Mouse (Mus musculus) midbrain, embryonic 13.5 days (tissue): ENCODE measurements around the gene Gm26558. TPM values are rescaled to one million over a fixed set of nuclear protein-coding genes. Genes with fewer than 3 reads are reported as not detected.

ENCODE experiments used
- ATAC-seq: fragments of 200-750 bp; cut with Nextera tagmentation; 2 replicates; pipeline ENCODE4 v1.8.0; 2017; ENCODE audit warnings: mild to moderate bottlenecking, moderate TSS enrichment, moderate library complexity
- H3K27ac ChIP-seq: fragments of 300-500 bp; sonication (generic); 2 replicates; pipeline ENCODE4 v1.5.1; 2015; ENCODE audit warnings: inconsistent platforms, mild to moderate bottlenecking, moderate library complexity
- H3K27me3 ChIP-seq: fragments of 300-500 bp; sonication (generic); 2 replicates; pipeline ENCODE4 v1.6.1; 2015; ENCODE audit warnings: mild to moderate bottlenecking, inconsistent platforms
- H3K36me3 ChIP-seq: fragments of 300-500 bp; sonication (generic); 2 replicates; pipeline ENCODE4 v1.6.1; 2015; ENCODE audit warnings: mild to moderate bottlenecking, inconsistent platforms
- H3K4me1 ChIP-seq: fragments of 300-500 bp; sonication (generic); replicated peaks from 2 replicates; pipeline ENCODE4 v1.6.1; 2015; ENCODE audit warnings: inconsistent platforms
- H3K4me2 ChIP-seq: fragments of 300-500 bp; sonication (generic); replicated peaks from 2 replicates; pipeline ENCODE4 v1.6.1; 2015; ENCODE audit warnings: moderate library complexity, mild to moderate bottlenecking, inconsistent platforms
- H3K4me3 ChIP-seq: fragments of 300-500 bp; sonication (generic); replicated peaks from 2 replicates; pipeline ENCODE4 v1.5.1; 2015; ENCODE audit warnings: mild to moderate bottlenecking, inconsistent platforms
- H3K9ac ChIP-seq: fragments of 300-500 bp; sonication (generic); replicated peaks from 2 replicates; pipeline ENCODE4 v1.6.1; 2015; ENCODE audit warnings: mild to moderate bottlenecking, inconsistent platforms
- H3K9me3 ChIP-seq: fragments of 300-500 bp; sonication (generic); 2 replicates; pipeline ENCODE4 v1.6.1; 2016; ENCODE audit warnings: mild to moderate bottlenecking, inconsistent platforms
- WGBS: fragments of 180-500 bp; shearing (Covaris S2); methylation state at CpG from one replicate; pipeline ENCODE4 v1.1.7; 2015; 5-methylcytosine and 5-hydroxymethylcytosine counted together
- polyA plus RNA-seq: library from polyadenylated mRNA; unstranded; fragments of >200 nt; fragmentation: Nextera tagmentation; extraction: Ambion mirVana; gene quantifications from 2 replicates; pipeline ENCODE4 v1.2.1, GENCODE M21; 2015

Gene Gm26558
- polyA plus RNA-seq, 1 experiment from 2014 or later = 3.4 TPM

- Histone ChIP-seq H3K4me3 (no peak overlapping the region), H3K4me2 (no peak overlapping the region), H3K27ac (no peak overlapping the region), H3K9me3 (no peaks in the 10 kb centered on the region), H3K36me3 (peaks cover 4% of the 10 kb centered on the region), H3K27me3 (no peaks in the 10 kb centered on the region), H3K9ac (no peak overlapping the region), H3K4me1 (0 out of 2 replicates have a peak, but pooled peaks cover 3% of the 10 kb centered on the region)
- no peak for ATAC-seq
- 83% methylated on average over 7 of the region's 7 CpGs for WGBS
These were observed 11.7 kb upstream of the Gm26558 start for GRCm38 (mm10) chr2:70673445-70674126.

GRCm38 (mm10) chr2:70672476-70672875 lies 10.6 kb upstream of the Gm26558 start:
- no peak overlapping the region for H3K27ac ChIP-seq
- no peak overlapping the region for H3K9ac ChIP-seq
- WGBS = 78% methylated on average over 2 of the region's 2 CpGs
- H3K27me3 ChIP-seq = no peaks in the 10 kb centered on the region
- no peak for ATAC-seq
- H3K9me3 ChIP-seq = no peaks in the 10 kb centered on the region
- no peak overlapping the region for H3K4me2 ChIP-seq
- 0 out of 2 replicates have a peak, but pooled peaks cover 3% of the 10 kb centered on the region for H3K4me1 ChIP-seq
- H3K4me3 ChIP-seq = no peak overlapping the region
- H3K36me3 ChIP-seq = no peaks in the 10 kb centered on the region

GRCm38 (mm10) chr2:70669896-70670295 lies 8.0 kb upstream of the Gm26558 start:
- no peak overlapping the region for H3K27ac ChIP-seq
- H3K4me1 ChIP-seq = no peaks in the 10 kb centered on the region
- H3K9me3 ChIP-seq = no peaks in the 10 kb centered on the region
- WGBS = 60% methylated on average over 2 of the region's 2 CpGs
- no peak overlapping the region for H3K9ac ChIP-seq
- no peak for ATAC-seq
- H3K4me2 ChIP-seq = no peak overlapping the region
- H3K36me3 ChIP-seq = no peaks in the 10 kb centered on the region
- no peaks in the 10 kb centered on the region for H3K27me3 ChIP-seq
- no peak overlapping the region for H3K4me3 ChIP-seq

- no peak overlapping the region for H3K27ac ChIP-seq
- no peak overlapping the region for H3K4me2 ChIP-seq
- no peak overlapping the region for H3K9ac ChIP-seq
- no peak for ATAC-seq
- H3K4me3 ChIP-seq = no peak overlapping the region
- H3K36me3 ChIP-seq = no peaks in the 10 kb centered on the region
- H3K9me3 ChIP-seq = no peaks in the 10 kb centered on the region
- no peaks in the 10 kb centered on the region for H3K27me3 ChIP-seq
- 89% methylated on average over 2 of the region's 2 CpGs for WGBS
- H3K4me1 ChIP-seq = no peaks in the 10 kb centered on the region
These were observed 7.3 kb upstream of the Gm26558 start for GRCm38 (mm10) chr2:70669241-70669640.

- no peak for ATAC-seq
- Histone ChIP-seq H3K9ac (no peak overlapping the region), H3K9me3 (no peaks in the 10 kb centered on the region), H3K36me3 (no peaks in the 10 kb centered on the region), H3K4me3 (no peak overlapping the region), H3K27ac (no peak overlapping the region), H3K27me3 (no peaks in the 10 kb centered on the region), H3K4me1 (peaks cover 18% of the 10 kb centered on the region), H3K4me2 (no peak overlapping the region)
- WGBS = 92% methylated on average over 7 of the region's 7 CpGs
These were observed 5.1 kb upstream of the Gm26558 start for GRCm38 (mm10) chr2:70667016-70667415.

- Histone ChIP-seq H3K4me1 (peaks cover 24% of the 10 kb centered on the region), H3K4me2 (no peak overlapping the region), H3K9ac (no peak overlapping the region), H3K4me3 (no peak overlapping the region), H3K9me3 (no peaks in the 10 kb centered on the region), H3K27ac (no peak overlapping the region), H3K27me3 (no peaks in the 10 kb centered on the region), H3K36me3 (no peaks in the 10 kb centered on the region)
- ATAC-seq = no peak
- WGBS = 75% methylated on average over 5 of the region's 5 CpGs
These were observed 1.9 kb upstream of the Gm26558 start for GRCm38 (mm10) chr2:70663764-70664163.

- H3K9ac ChIP-seq = peak within 1 kb of the TSS; percentile 92
- peak within 1 kb of the TSS; percentile 91 for H3K4me3 ChIP-seq
- no peaks in the 10 kb centered on the region for H3K9me3 ChIP-seq
- WGBS = under 1% methylated on average over 64 of the region's 64 CpGs
- peak; percentile 97 for ATAC-seq
- no peaks in the 10 kb centered on the region for H3K36me3 ChIP-seq
- peaks cover 24% of the 10 kb centered on the region for H3K4me1 ChIP-seq
- no peaks in the 10 kb centered on the region for H3K27me3 ChIP-seq
- H3K27ac ChIP-seq = peak within 1 kb of the TSS; percentile 87
- peak within 1 kb of the TSS; percentile 90 for H3K4me2 ChIP-seq
These were observed 807 bp downstream of the Gm26558 start, which contains the start of gene Gorasp2 for GRCm38 (mm10) chr2:70660887-70661714. Gorasp2 (plus strand) TSS chr2:70661576.

GRCm38 (mm10) chr2:70657083-70657482 lies 4.8 kb downstream of the Gm26558 start:
- no peak for ATAC-seq
- Histone ChIP-seq H3K9ac (no peak overlapping the region), H3K27me3 (0 out of 2 replicates have a peak, but pooled peaks cover 3% of the 10 kb centered on the region), H3K4me2 (no peak overlapping the region), H3K27ac (no peak overlapping the region), H3K4me3 (no peak overlapping the region), H3K9me3 (no peaks in the 10 kb centered on the region), H3K36me3 (no peaks in the 10 kb centered on the region), H3K4me1 (peaks cover 7% of the 10 kb centered on the region)
- WGBS = 75% methylated on average over 7 of the region's 7 CpGs

- Histone ChIP-seq H3K36me3 (no peaks in the 10 kb centered on the region), H3K4me1 (no peaks in the 10 kb centered on the region), H3K9ac (no peak overlapping the region), H3K27ac (no peak overlapping the region), H3K4me3 (no peak overlapping the region), H3K4me2 (no peak overlapping the region), H3K9me3 (no peaks in the 10 kb centered on the region), H3K27me3 (0 out of 2 replicates have a peak, but pooled peaks cover 3% of the 10 kb centered on the region)
- 74% methylated on average over 6 of the region's 6 CpGs for WGBS
- no peak for ATAC-seq
These were observed 10.1 kb downstream of the Gm26558 start for GRCm38 (mm10) chr2:70651820-70652219.

GRCm38 (mm10) chr2:70649471-70649870 lies 12.4 kb downstream of the Gm26558 start:
- no peak for ATAC-seq
- Histone ChIP-seq H3K27ac (no peak overlapping the region), H3K4me2 (no peak overlapping the region), H3K4me1 (no peaks in the 10 kb centered on the region), H3K9me3 (no peaks in the 10 kb centered on the region), H3K36me3 (no peaks in the 10 kb centered on the region), H3K9ac (no peak overlapping the region), H3K4me3 (no peak overlapping the region), H3K27me3 (0 out of 2 replicates have a peak, but pooled peaks cover 2% of the 10 kb centered on the region)
- 91% methylated on average over 4 of the region's 4 CpGs for WGBS

- Histone ChIP-seq H3K27ac (no peak overlapping the region), H3K4me1 (0 out of 2 replicates have a peak, but pooled peaks cover 4% of the 10 kb centered on the region), H3K9me3 (no peaks in the 10 kb centered on the region), H3K9ac (no peak overlapping the region), H3K4me2 (no peak overlapping the region), H3K27me3 (no peaks in the 10 kb centered on the region), H3K4me3 (no peak overlapping the region), H3K36me3 (no peaks in the 10 kb centered on the region)
- no peak for ATAC-seq
- 90% methylated on average over 5 of the region's 5 CpGs for WGBS
These were observed 13.6 kb downstream of the Gm26558 start for GRCm38 (mm10) chr2:70648271-70648670.

GRCm38 (mm10) chr2:70647681-70648080 lies 14.2 kb downstream of the Gm26558 start:
- Histone ChIP-seq H3K4me3 (no peak overlapping the region), H3K4me2 (no peak overlapping the region), H3K9ac (no peak overlapping the region), H3K27ac (no peak overlapping the region), H3K27me3 (no peaks in the 10 kb centered on the region), H3K9me3 (no peaks in the 10 kb centered on the region), H3K4me1 (peaks cover 10% of the 10 kb centered on the region; the same call in 1 of the 2 replicates), H3K36me3 (no peaks in the 10 kb centered on the region)
- WGBS = 45% methylated on average over 4 of the region's 4 CpGs
- no peak for ATAC-seq
